Mouse (Mus musculus): Measurements from ENCODE around the gene Sarnp.
A peak's percentile ranks its signal among the peaks of the same experiment; 100 is the strongest.

The Sarnp gene

GRCm38 (mm10) chr10:128918246-128918645 lies 101.1 kb downstream of the Sarnp start:
- peak; percentile 56 for DNase-seq

GRCm38 (mm10) chr10:128919203-128919631 lies 102.1 kb downstream of the Sarnp start:
- DNase-seq, result peak; percentile 79

DNA sequence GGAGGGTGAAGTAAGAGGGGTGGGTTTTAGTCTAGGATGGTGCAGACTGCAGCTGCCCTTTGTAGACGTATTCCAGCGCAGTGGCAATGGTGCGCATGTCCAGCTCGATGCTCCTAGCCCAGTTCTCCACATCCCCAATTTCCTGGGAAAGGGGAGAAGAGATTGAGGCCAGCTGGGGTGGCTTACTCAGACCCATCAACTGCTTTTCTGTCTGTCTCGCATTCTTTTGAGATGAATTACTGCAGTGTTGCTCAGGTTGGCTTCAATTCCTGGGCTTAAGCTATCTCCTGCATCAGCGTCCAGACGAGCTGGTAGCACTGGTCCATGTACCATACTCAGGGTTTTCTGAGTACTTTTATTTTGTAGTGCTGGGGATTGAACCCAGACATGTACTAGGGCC lies 102.8 kb downstream of the Sarnp start:
- DNase-seq, result no peak

DNA sequence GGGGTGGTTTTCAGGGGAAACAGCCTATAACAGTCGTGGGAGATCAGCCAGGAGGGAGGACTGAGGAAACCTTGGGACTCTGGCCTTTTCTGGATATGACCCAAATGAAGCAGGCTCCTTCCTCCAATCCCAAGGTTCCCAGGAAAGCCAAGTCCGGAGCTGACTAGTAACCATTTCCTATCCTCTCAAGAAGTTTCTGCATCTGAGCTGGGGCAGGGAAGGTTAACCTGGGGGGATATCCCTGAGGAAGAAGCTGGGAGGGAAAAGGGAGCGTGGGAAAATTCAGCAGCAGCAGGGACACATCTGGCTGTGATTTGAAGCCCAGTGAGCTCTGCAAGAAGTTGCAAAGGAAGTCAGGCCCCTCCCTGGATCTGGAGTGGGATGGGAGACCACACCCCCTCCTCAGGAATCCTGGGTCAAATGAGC lies 103.6 kb downstream of the Sarnp start:
- DNase-seq, result peak; percentile 60

- DNase-seq, result no peak
Observed at GRCm38 (mm10) chr10:128921251-128921650, 104.1 kb downstream of the Sarnp start.

GRCm38 (mm10) chr10:128921883-128922821 lies 105.0 kb downstream of the Sarnp start:
- no peak for DNase-seq

DNA sequence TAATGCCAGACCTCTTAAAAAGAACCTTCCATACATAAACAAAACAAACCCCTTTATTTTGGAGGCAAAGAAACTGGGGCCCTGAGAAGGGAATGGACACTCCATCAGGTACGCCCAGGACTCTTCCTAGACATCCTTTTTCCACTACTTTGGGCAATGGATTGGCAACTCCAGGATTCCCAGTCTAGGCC lies 105.6 kb downstream of the Sarnp start, which contains the start of gene Rdh5:
TSS of gene Rdh5 (minus strand) at position 67 of the 191 bp plus-strand sequence.
- DNase-seq, result no peak

GRCm38 (mm10) chr10:128923013-128923691 lies 106.0 kb downstream of the Sarnp start:
- DNase-seq, result peak; percentile 96

- no peak for DNase-seq
Observed at GRCm38 (mm10) chr10:128923935-128924334, 106.8 kb downstream of the Sarnp start, which contains the start of gene Bloc1s1. Bloc1s1 (minus strand) TSS chr10:128924035.
